Mouse (Mus musculus) limb, embryonic 15.5 days (tissue): Measurements from ENCODE around the gene Fau. TPM values are rescaled to one million over a fixed set of nuclear protein-coding genes. Genes with fewer than 3 reads are reported as not detected.

Experiments
- ATAC-seq: fragments of 200-750 bp; cut with Nextera tagmentation; 2 replicates; pipeline ENCODE4 v1.8.0; 2017; ENCODE audit warnings: low read depth, moderate TSS enrichment; ENCODE audit not compliant: insufficient number of reproducible peaks, low FRiP score, low TSS enrichment
- H3K27ac ChIP-seq: fragments of 300-500 bp; sonication (generic); 2 replicates; pipeline ENCODE4 v1.5.1; 2015; ENCODE audit warnings: moderate library complexity, mild to moderate bottlenecking, inconsistent platforms
- H3K27me3 ChIP-seq: fragments of 300-500 bp; sonication (generic); 2 replicates; pipeline ENCODE4 v1.6.1; 2015; ENCODE audit warnings: inconsistent platforms
- H3K36me3 ChIP-seq: fragments of 300-500 bp; sonication (generic); 2 replicates; pipeline ENCODE4 v1.6.1; 2015; ENCODE audit warnings: inconsistent platforms
- H3K4me1 ChIP-seq: fragments of 300-500 bp; sonication (generic); 2 replicates; pipeline ENCODE4 v1.6.1; 2015; ENCODE audit warnings: inconsistent platforms
- H3K4me2 ChIP-seq: fragments of 300-500 bp; sonication (generic); 2 replicates; pipeline ENCODE4 v1.6.1; 2015; ENCODE audit warnings: mild to moderate bottlenecking, inconsistent platforms
- H3K4me3 ChIP-seq: fragments of 300-500 bp; sonication (generic); 2 replicates; pipeline ENCODE4 v1.5.1; 2015; ENCODE audit warnings: mild to moderate bottlenecking, inconsistent platforms
- H3K9ac ChIP-seq: fragments of 300-500 bp; sonication (generic); 2 replicates; pipeline ENCODE4 v1.6.1; 2015; ENCODE audit warnings: inconsistent platforms
- H3K9me3 ChIP-seq: fragments of 300-500 bp; sonication (generic); 2 replicates; pipeline ENCODE4 v1.6.1; 2016; ENCODE audit warnings: inconsistent platforms
- WGBS: fragments of 180-500 bp; shearing (Covaris S2); methylation state at CpG from one replicate; pipeline ENCODE4 v1.1.7; 2015; 5-methylcytosine and 5-hydroxymethylcytosine counted together
- polyA plus RNA-seq: library from polyadenylated mRNA; unstranded; fragments of >200 nt; fragmentation: Nextera tagmentation; extraction: Ambion mirVana; gene quantifications from 2 replicates; pipeline ENCODE4 v1.2.1, GENCODE M21; 2015

The Fau gene
- 723 and 835 TPM in 2 replicates for polyA plus RNA-seq

DNA sequence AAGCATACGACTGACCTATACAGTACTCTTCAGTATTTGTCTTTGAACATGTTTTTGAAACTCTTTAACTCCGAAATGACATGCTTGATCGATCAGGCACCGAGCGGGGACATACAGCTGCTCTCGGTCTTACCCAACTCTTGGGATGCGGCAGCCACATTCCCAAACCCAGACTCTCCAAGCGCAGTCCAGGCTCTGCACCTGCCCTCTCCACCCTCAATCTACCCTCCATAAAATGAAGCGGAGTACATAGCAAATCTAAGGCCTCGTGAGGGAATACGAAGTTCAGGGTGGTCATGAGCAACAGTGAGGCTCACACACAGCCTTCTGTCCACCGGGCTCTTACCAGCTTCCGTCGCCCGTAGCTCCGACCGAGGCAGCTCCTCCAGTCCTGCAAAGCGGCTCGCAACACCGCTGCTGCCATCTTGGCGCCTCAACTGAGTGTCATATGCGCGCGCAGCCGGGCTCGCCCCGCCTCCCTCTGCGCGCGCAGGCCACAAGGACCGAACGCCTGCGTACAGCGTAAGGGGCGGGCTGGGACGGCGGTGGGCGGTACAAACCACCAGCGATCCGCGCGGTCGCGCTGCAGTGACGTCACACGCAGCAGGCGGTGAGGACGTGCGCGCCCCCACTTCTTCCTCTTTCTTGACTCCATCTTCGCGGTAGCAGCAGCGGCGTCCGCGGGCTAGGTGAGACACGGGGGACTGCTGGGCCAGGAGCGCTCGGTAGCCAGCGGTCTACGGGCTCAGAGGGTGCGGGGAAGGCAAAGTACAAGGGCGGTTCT is at the start of gene Fau, which contains the start of gene Mrpl49:
Gene Fau (plus strand): TSS at position 532 of the 784 bp plus-strand sequence.
Gene Mrpl49 (minus strand): TSS at position 473 of the 784 bp plus-strand sequence.
- Histone ChIP-seq H3K4me3 (peak within 1 kb of the TSS; percentile 90), H3K27me3 (no peaks in the 10 kb centered on the region), H3K4me2 (peak within 1 kb of the TSS; percentile 70), H3K9ac (peak within 1 kb of the TSS; percentile 90), H3K27ac (peak within 1 kb of the TSS; percentile 84), H3K36me3 (peaks cover 42% of the 10 kb centered on the region), H3K9me3 (no peaks in the 10 kb centered on the region), H3K4me1 (peaks cover 35% of the 10 kb centered on the region)
- peak; percentile 87 for ATAC-seq
- under 1% methylated on average over 63 of the region's 63 CpGs for WGBS

- peaks cover 16% of the 10 kb centered on the region for H3K4me1 ChIP-seq
- 81% methylated on average over 8 of the region's 8 CpGs for WGBS
- H3K27ac ChIP-seq = no peak overlapping the region
- H3K4me3 ChIP-seq = no peak overlapping the region
- no peaks in the 10 kb centered on the region for H3K27me3 ChIP-seq
- ATAC-seq = no peak
- no peak overlapping the region for H3K4me2 ChIP-seq
- no peak overlapping the region for H3K9ac ChIP-seq
- no peaks in the 10 kb centered on the region for H3K9me3 ChIP-seq
- H3K36me3 ChIP-seq = peaks cover 19% of the 10 kb centered on the region; the same call in 1 of the 2 replicates
Observed at GRCm38 (mm10) chr19:6009137-6009536, 48.5 kb upstream of the Fau start.

GRCm38 (mm10) chr19:6013691-6014090 is 44.0 kb upstream of the Fau start:
- WGBS = 81% methylated on average over 10 of the region's 10 CpGs
- Histone ChIP-seq H3K4me2 (peak overlapping the region; percentile 90; the same call in 1 of the 2 replicates), H3K27me3 (peaks cover 7% of the 10 kb centered on the region; the same call in 1 of the 2 replicates), H3K9me3 (no peaks in the 10 kb centered on the region), H3K36me3 (peaks cover 3% of the 10 kb centered on the region; the same call in 1 of the 2 replicates), H3K27ac (no peak overlapping the region), H3K4me1 (peaks cover 32% of the 10 kb centered on the region), H3K4me3 (peak overlapping the region; percentile 59; the same call in 1 of the 2 replicates), H3K9ac (no peak overlapping the region)
- no peak for ATAC-seq

GRCm38 (mm10) chr19:6014991-6015510 is 42.6 kb upstream of the Fau start:
- Histone ChIP-seq H3K4me3 (peak overlapping the region; percentile 59), H3K27me3 (peaks cover 7% of the 10 kb centered on the region; the same call in 1 of the 2 replicates), H3K4me1 (peaks cover 32% of the 10 kb centered on the region), H3K9me3 (no peaks in the 10 kb centered on the region), H3K36me3 (no peaks in the 10 kb centered on the region), H3K9ac (peak overlapping the region; percentile 63), H3K4me2 (peak overlapping the region; percentile 90), H3K27ac (peak overlapping the region; percentile 77)
- peak; percentile 65 for ATAC-seq
- WGBS = 2% methylated on average over 16 of the region's 18 CpGs

DNA sequence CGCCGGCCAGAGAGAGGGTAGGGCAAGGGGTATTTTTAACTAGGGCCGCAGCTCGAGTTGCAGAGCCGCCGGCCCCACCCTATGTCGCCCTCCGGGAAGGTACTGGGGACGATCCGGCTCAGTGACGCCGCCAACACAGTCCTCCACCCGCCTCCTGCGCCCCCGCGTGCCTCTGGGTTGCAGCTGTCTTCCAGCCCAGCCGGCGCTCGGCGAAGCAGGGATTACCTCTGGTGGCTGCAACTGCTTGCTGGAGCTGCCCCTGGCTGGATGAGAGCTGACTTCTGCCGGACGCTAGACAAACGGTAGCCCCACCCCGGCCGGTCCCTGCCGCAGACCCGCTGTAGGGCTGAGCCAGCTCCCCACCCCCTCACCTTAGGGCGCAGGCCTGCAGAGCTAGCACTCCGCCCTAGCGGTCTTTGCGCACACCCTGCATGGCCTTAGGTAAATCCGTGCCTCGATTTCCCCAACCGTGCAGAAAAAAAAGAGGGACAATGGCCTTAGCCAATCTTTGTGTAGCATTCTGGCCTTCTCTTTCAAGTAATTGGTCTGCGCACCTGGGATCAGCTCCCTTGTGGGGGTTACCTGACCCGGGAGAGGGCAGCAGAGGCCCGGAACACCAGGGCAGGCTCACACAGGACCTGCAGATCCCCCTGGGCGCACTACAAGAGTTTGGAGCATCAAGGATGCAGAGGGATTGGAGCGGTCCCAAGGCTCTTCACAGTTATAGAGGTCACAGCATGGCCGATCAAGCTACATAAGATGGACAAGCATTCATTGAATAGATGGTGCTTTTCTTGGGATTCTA is 41.9 kb upstream of the Fau start, which contains the start of gene Capn1:
Gene Capn1 (minus strand): TSS at position 387 of the 805 bp plus-strand sequence.
- Histone ChIP-seq H3K27me3 (peaks cover 7% of the 10 kb centered on the region; the same call in 1 of the 2 replicates), H3K4me2 (peak within 1 kb of the TSS; percentile 90), H3K4me1 (peaks cover 32% of the 10 kb centered on the region), H3K9me3 (no peaks in the 10 kb centered on the region), H3K36me3 (no peaks in the 10 kb centered on the region), H3K9ac (peak within 1 kb of the TSS; percentile 63), H3K27ac (peak within 1 kb of the TSS; percentile 77), H3K4me3 (peak within 1 kb of the TSS; percentile 59)
- WGBS = 3% methylated on average over 40 of the region's 40 CpGs
- peak; percentile 82 for ATAC-seq

GRCm38 (mm10) chr19:6016532-6016931 is 41.1 kb upstream of the Fau start:
- ATAC-seq = no peak
- Histone ChIP-seq H3K27me3 (peaks cover 7% of the 10 kb centered on the region; the same call in 1 of the 2 replicates), H3K4me3 (no peak overlapping the region), H3K4me2 (peak overlapping the region; percentile 90; the same call in 1 of the 2 replicates), H3K4me1 (peaks cover 32% of the 10 kb centered on the region), H3K9ac (no peak overlapping the region), H3K36me3 (no peaks in the 10 kb centered on the region), H3K27ac (no peak overlapping the region), H3K9me3 (no peaks in the 10 kb centered on the region)
- 48% methylated on average over 7 of the region's 7 CpGs for WGBS

- no peak for ATAC-seq
- 26% methylated on average over 15 of the region's 15 CpGs for WGBS
- H3K9ac ChIP-seq = no peak overlapping the region
- no peak overlapping the region for H3K27ac ChIP-seq
- no peaks in the 10 kb centered on the region for H3K36me3 ChIP-seq
- no peak overlapping the region for H3K4me2 ChIP-seq
- H3K27me3 ChIP-seq = peaks cover 7% of the 10 kb centered on the region; the same call in 1 of the 2 replicates
- H3K4me1 ChIP-seq = peaks cover 29% of the 10 kb centered on the region
- no peaks in the 10 kb centered on the region for H3K9me3 ChIP-seq
- no peak overlapping the region for H3K4me3 ChIP-seq
Observed at GRCm38 (mm10) chr19:6018142-6019089, 39.2 kb upstream of the Fau start.

GRCm38 (mm10) chr19:6020276-6020675 is 37.4 kb upstream of the Fau start:
- H3K4me3 ChIP-seq = no peak overlapping the region
- H3K4me1 ChIP-seq = peaks cover 15% of the 10 kb centered on the region
- no peak for ATAC-seq
- H3K4me2 ChIP-seq = no peak overlapping the region
- 61% methylated on average over 3 of the region's 3 CpGs for WGBS
- H3K36me3 ChIP-seq = no peaks in the 10 kb centered on the region
- H3K27ac ChIP-seq = no peak overlapping the region
- H3K27me3 ChIP-seq = peaks cover 7% of the 10 kb centered on the region; the same call in 1 of the 2 replicates
- no peak overlapping the region for H3K9ac ChIP-seq
- no peaks in the 10 kb centered on the region for H3K9me3 ChIP-seq

DNA sequence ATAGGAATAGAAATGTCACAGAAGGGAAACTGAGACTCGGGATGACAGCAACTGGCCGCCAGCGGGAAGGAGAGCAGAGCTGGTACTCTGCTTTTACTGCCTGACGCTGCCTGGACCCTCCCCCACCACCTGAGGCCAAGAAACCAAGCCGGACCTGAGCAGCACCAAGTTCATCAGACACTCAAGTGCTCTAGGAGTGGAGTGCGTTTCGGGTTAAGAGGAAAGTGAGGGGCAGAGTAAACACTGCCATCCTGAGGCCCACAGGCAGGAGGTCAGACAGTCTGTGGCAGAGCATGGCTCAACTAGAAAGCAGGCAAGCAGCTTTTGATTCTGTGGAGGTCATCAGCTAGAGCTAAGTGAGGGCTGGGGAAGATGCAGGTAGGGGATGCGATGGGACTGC is 34.6 kb upstream of the Fau start:
- ATAC-seq = no peak
- H3K4me3 ChIP-seq = no peak overlapping the region
- H3K27me3 ChIP-seq = no peaks in the 10 kb centered on the region
- no peak overlapping the region for H3K27ac ChIP-seq
- H3K9me3 ChIP-seq = no peaks in the 10 kb centered on the region
- no peak overlapping the region for H3K4me2 ChIP-seq
- H3K36me3 ChIP-seq = no peaks in the 10 kb centered on the region
- 58% methylated on average over 8 of the region's 8 CpGs for WGBS
- H3K4me1 ChIP-seq = no peaks in the 10 kb centered on the region
- no peak overlapping the region for H3K9ac ChIP-seq

DNA sequence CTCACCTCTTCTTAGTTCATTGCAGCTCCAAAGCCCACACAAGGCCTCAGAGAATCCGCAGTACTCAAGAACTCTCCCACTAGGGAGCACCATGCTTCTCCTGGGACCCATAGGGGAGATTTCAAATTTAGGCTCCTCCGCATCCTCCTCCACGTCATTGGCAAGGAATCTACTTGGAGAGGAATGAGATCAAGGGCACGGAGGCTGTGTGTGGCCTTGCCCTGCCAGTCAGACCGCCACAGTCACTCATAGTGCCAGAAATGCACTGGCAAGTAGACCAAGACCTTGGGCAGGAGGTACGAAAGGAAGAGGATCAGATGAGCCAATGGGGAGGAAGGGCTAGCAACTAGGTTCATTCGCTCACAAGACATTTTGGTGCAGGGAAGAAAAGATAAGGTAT is 33.7 kb upstream of the Fau start:
- Histone ChIP-seq H3K4me3 (no peak overlapping the region), H3K36me3 (no peaks in the 10 kb centered on the region), H3K4me1 (no peaks in the 10 kb centered on the region), H3K4me2 (no peak overlapping the region), H3K27ac (no peak overlapping the region), H3K9ac (no peak overlapping the region), H3K9me3 (no peaks in the 10 kb centered on the region), H3K27me3 (no peaks in the 10 kb centered on the region)
- ATAC-seq = no peak
- WGBS = 82% methylated on average over 7 of the region's 7 CpGs

- no peak overlapping the region for H3K9ac ChIP-seq
- no peak overlapping the region for H3K4me3 ChIP-seq
- ATAC-seq = no peak
- WGBS = 74% methylated on average over 6 of the region's 6 CpGs
- no peaks in the 10 kb centered on the region for H3K4me1 ChIP-seq
- H3K4me2 ChIP-seq = no peak overlapping the region
- H3K9me3 ChIP-seq = no peaks in the 10 kb centered on the region
- H3K27me3 ChIP-seq = no peaks in the 10 kb centered on the region
- no peak overlapping the region for H3K27ac ChIP-seq
- H3K36me3 ChIP-seq = no peaks in the 10 kb centered on the region
Observed at GRCm38 (mm10) chr19:6028991-6029390, 28.7 kb upstream of the Fau start.
